Mouse (Mus musculus) liver, embryonic 13.5 days (tissue): ENCODE measurements around the gene Gm1553. TPM values are rescaled to one million over a fixed set of nuclear protein-coding genes. Genes with fewer than 3 reads are reported as not detected.

Experiments used
- ATAC-seq: fragments of 200-750 bp; cut with Nextera tagmentation; 2 replicates; pipeline ENCODE4 v1.8.0; 2017; ENCODE audit warnings: low read depth, mild to moderate bottlenecking, moderate number of reproducible peaks, moderate library complexity
- DNase-seq: peaks from one replicate; pipeline ENCODE4 v3.0.0; 2022
- H3K27ac ChIP-seq: fragments of 300-500 bp; sonication (generic); 2 replicates; pipeline ENCODE4 v1.5.1; 2015; ENCODE audit warnings: moderate library complexity, mild to moderate bottlenecking, inconsistent platforms
- H3K27me3 ChIP-seq: fragments of 300-500 bp; sonication (generic); 2 replicates; pipeline ENCODE4 v1.6.1; 2015; ENCODE audit warnings: mild to moderate bottlenecking, inconsistent platforms
- H3K36me3 ChIP-seq: fragments of 300-500 bp; sonication (generic); 2 replicates; pipeline ENCODE4 v1.6.1; 2015; ENCODE audit warnings: mild to moderate bottlenecking, inconsistent platforms
- H3K4me1 ChIP-seq: fragments of 300-500 bp; sonication (generic); replicated peaks from 2 replicates; pipeline ENCODE4 v1.6.1; 2015; ENCODE audit warnings: inconsistent platforms
- H3K4me2 ChIP-seq: fragments of 300-500 bp; sonication (generic); 2 replicates; pipeline ENCODE4 v1.6.1; 2015; ENCODE audit warnings: inconsistent platforms, mild to moderate bottlenecking, moderate library complexity
- H3K4me3 ChIP-seq: fragments of 300-500 bp; sonication (generic); replicated peaks from 2 replicates; pipeline ENCODE4 v1.5.1; 2015; ENCODE audit warnings: mild to moderate bottlenecking, inconsistent platforms
- H3K9ac ChIP-seq: fragments of 300-500 bp; sonication (generic); 2 replicates; pipeline ENCODE4 v1.6.1; 2015; ENCODE audit warnings: mild to moderate bottlenecking, inconsistent platforms
- H3K9me3 ChIP-seq: fragments of 300-500 bp; sonication (generic); replicated peaks from 2 replicates; pipeline ENCODE4 v1.6.1; 2016; ENCODE audit warnings: inconsistent platforms
- WGBS: fragments of 180-500 bp; shearing (Covaris S2); methylation state at CpG from one replicate; pipeline ENCODE4 v1.1.7; 2015; ENCODE audit not compliant: insufficient replicate concordance; 5-methylcytosine and 5-hydroxymethylcytosine counted together
- polyA plus RNA-seq: library from polyadenylated mRNA; unstranded; fragments of >200 nt; fragmentation: Nextera tagmentation; extraction: Ambion mirVana; gene quantifications from 2 replicates; pipeline ENCODE4 v1.2.1, GENCODE M21; 2015

The Gm1553 gene
- polyA plus RNA-seq = not detected in 2 replicates

DNA sequence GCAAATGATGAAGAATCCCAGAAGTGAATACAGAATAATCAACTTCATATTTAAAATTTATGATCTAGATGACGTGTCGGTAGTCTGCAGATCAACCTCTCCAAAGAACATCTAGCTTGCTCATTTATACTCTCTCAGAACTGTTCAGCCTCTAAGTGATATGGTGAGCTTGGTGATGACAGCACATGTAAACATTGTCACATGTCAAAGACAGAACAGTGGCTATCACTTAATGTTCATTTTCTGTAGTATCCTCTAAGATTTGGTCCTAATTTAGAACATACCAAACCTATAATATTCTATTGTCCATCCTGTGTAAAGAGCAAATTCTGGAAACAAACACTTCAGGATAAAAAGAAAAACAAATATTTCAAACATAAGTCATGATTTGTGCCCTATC is at the start of gene Gm1553:
Gene Gm1553 (minus strand): TSS at position 101 of the 400 bp plus-strand sequence.
- no peaks in the 10 kb centered on the region for H3K4me1 ChIP-seq
- H3K9ac ChIP-seq = no peak within 1 kb of the TSS
- H3K27me3 ChIP-seq = no peaks in the 10 kb centered on the region
- H3K36me3 ChIP-seq = no peaks in the 10 kb centered on the region
- no peak within 1 kb of the TSS for H3K4me3 ChIP-seq
- ATAC-seq = no peak
- no peak within 1 kb of the TSS for H3K4me2 ChIP-seq
- no peak for DNase-seq
- H3K27ac ChIP-seq = no peak within 1 kb of the TSS
- no peaks in the 10 kb centered on the region for H3K9me3 ChIP-seq
- 75% methylated on average over 2 of the region's 2 CpGs for WGBS

Other genes starting within 250 kb of the Gm1553 start
- gene 4932415D10Rik, start 176.0 kb downstream of the Gm1553 start, polyA plus RNA-seq = not detected in 2 replicates
- gene Gm4924, start 138.4 kb downstream of the Gm1553 start, polyA plus RNA-seq = 1.6 and 1.8 TPM in 2 replicates
- gene 1190007I07Rik, start 130.6 kb upstream of the Gm1553 start, polyA plus RNA-seq = 47.5 and 50.6 TPM in 2 replicates
- 52.0 and 61.1 TPM in 2 replicates for gene Tdg, start 137.2 kb upstream of the Gm1553 start, polyA plus RNA-seq
- gene Glt8d2, start 198.0 kb upstream of the Gm1553 start, polyA plus RNA-seq = 0.67 TPM in 2 replicates
- gene Hcfc2, start 203.5 kb upstream of the Gm1553 start, polyA plus RNA-seq = 11.4 and 16.3 TPM in 2 replicates